Mouse (Mus musculus): Measurements from ENCODE around the gene Eef1g. TPM values are rescaled to one million over a fixed set of nuclear protein-coding genes. Genes with fewer than 3 reads are reported as not detected.
"Not testable (repeated sequence)": the region's sequence is repeated elsewhere in the genome, so short reads cannot be mapped to it uniquely, and the experiment has no call there.

The Eef1g gene
- total and polyA plus RNA-seq, 3 experiments = 90.8 to 355 (median 331) TPM

DNA sequence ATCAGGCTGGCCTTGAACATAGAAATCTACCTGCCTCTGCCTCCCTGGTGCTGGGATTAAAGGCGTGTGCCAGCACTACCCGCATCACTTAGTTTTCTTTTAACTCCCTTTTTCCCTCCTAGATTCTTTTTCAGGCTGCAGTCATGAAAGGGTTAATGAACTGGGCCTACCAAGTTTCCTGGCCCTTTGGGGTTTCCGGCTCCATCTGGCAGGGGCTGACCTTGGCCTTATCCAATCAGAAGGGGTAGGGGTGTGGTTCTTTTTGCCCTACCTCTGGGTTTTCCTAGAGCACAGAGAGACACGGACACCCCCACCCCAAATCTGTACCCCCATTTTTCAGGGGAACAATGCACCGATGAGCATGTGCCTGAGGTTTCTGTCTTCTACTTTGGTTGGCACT lies 22.1 kb upstream of the Eef1g start:
- DNase-seq = peak; percentile 85

DNA sequence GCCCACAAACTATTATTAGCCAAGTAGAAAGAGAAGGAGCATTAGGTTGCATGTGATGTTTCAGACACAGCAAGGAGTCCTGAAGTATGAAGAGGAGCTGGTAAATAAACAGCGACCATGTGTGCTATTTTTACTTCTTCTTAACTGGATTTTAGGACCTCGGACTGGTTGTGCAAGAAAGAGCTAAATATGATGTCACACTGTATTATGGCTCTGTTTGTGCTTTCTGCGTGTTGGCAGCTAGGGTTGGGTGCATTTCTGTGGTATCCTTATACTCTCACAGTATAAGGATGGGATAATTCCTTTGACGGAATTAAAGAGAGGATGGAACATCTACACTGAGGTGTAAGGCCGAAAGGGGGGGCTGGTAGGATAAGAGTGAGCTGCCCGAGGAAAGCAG lies 21.6 kb upstream of the Eef1g start:
- no peak for DNase-seq

DNA sequence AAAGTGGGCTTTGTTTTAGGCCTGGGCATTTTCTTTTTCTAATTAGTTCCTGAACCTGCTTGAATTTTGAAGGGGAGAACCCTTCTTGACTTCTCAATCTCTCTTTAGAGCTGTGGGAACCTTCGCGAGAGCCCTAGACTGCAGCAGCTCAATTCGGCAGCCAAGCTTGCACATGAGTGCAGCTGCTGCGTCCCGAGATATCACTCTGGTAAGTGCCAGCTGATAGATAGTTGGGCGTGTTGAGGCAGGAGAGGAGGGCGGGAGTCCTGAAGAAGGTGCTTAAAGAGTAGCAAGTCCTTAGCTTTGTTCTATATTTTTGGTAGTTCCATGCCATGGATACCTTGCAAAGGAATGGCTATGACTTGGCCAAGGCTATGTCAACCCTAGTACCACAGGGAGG lies 19.9 kb upstream of the Eef1g start:
- DNase-seq = no peak

DNA sequence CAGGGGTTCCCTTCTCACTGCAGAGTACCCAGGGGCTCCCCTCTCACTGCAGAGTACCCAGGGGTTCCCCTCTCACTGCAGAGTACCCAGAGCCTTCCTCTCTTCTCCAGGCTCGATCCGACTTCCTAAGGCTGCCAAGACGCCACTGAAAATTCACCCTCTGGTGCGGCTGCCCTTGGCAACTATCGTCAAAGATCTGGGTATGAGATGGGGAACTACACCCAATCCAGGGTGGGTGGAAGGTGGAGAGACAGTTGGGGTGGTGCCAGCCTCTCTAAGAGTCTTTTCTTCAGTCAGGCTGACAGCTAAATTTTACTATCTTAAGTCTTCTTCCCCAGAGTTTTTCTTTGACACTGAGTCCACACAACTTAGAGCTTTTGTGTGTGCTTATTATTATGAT lies 16.7 kb upstream of the Eef1g start:
- DNase-seq = no peak

DNA sequence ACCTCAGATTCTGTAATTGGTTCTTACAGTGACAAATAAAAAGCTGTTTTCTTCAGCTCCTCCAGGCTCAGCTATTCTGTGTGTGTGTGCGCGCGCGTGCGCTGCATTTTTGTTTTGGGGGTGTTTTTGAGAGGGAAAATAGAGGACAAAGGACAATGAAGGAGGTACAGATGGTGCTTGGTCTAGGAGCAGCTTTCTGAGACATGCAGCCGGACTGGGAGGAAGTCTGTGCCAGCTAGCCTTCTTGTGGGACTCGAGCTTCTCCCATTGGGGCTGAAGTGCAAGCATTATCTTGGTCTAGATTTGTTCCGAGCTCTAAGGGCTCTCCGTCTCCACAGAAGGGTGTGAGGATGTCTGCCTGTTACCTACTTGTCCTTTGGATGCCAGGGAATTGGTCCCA lies 14.6 kb upstream of the Eef1g start:
- no peak for DNase-seq

DNA sequence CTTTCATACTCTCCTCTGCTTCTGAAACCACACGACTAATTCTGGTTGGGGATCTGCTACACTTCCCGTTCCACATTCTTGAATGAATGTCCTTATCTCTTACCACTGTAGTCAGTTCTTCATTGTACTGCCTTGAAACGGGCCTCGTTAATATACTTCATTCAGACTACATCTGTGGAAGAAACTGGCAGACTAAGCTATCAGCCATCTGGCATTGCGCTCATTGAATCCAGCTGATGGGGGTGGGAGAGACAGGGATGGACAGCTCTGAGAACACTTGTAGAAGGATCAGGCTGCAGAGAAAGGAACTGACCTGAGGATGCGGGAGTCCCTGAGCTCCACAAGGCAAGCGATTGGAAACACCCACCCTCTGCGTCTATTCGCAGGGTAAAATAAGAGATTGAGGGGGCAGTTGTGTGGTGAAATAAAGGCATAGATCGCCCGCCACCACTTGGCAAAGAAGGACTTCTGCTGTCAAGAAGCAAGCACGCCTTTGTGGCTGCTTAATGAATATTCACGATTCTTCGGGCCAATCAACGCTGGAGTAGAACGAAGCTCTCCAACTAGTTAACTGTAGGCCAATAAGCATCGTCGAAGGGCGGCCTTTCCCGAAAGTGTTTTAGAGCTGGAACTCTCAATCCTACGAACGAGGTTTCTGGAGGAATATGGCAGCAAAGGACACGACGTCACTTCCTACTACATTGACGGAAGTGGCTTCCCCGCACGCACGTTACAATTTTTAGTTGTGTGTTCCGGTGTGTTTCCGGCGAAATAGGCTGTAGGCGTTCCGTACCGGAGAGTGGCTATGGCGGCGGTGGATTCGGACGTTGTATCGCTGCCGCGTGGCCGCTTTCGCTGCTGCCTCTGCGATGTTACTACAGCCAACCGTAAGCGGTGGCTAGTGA lies 13.5 kb upstream of the Eef1g start, which contains the start of gene Tut1:
TSS of gene Tut1 (plus strand) at position 713 of the 905 bp plus-strand sequence.
- peak; percentile 93 for DNase-seq

DNA sequence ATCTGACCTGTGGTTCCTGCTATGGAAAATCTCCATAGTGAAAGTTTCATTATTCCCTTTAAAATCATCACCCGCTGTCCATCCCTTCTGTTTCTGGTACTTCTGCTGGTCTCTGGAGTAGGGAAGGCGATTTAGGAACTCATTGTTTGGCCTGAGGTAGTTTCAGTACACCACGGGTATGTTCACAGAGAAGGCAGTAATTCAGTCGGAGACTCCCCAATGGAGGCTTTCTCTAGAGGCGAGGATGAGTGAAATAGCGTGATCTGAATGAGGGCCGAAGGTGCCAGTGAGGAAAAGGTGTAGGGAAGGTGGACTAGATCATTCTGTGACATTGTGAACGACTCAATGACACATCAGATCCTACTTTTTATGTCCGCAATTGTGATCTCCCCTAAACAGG lies 12.7 kb upstream of the Eef1g start:
- DNase-seq = no peak

DNA sequence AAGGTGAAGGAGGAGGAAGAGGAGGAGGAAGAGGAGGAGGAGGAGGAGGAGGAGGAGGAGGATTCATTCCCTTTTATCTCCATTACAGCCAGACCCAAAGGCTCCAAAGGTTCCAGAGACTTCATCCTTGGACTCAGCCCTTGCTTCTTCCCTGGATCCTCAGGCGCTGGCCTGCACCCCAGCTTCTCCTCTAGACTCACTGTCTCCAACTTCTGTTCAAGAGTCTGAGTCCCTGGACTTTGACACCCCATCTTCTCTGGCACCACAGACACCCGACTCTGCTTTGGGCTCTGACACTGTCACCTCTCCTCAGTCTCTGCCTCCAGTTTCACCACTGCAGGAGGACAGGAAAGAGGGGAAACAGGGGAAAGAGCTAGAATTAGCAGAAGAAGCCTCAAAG lies 4.6 kb upstream of the Eef1g start:
- no peak for DNase-seq

DNA sequence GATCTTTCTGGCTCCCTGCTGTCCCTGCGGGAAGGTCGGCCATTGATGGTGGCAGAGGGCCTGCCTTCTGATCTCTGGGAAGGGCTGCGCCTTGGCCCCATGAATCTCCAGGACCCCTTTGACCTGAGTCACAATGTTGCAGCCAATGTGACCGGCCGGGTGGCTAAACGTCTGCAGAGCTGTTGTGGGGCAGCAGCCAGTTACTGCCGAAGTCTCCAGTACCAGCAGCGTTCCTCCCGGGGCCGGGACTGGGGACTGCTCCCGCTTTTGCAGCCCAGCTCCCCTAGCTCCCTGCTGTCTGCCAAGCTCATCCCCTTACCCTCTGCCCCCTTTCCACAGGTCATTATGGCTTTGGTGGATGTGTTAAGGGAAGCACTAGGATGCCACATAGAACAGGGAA lies 1.8 kb upstream of the Eef1g start:
- DNase-seq = no peak

DNA sequence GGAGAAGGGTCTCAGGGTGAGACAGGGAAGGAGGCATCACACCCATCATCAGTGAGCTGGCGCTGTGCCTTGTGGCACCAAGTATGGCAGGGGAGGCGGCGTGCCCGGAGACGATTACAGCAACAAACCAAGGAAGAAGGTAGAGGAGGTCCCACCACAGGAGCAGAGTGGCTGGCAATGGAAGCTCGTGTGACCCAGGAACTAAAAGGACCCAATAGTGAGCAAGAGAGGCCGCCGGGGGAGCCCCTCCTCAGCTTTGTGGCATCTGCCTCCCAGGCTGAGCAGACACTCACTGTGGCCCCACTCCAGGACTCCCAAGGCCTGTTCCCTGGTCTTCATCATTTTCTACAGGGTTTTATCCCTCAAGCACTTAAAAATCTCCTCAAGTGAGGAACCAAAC lies 1.1 kb upstream of the Eef1g start:
- peak; percentile 31 for DNase-seq

DNA sequence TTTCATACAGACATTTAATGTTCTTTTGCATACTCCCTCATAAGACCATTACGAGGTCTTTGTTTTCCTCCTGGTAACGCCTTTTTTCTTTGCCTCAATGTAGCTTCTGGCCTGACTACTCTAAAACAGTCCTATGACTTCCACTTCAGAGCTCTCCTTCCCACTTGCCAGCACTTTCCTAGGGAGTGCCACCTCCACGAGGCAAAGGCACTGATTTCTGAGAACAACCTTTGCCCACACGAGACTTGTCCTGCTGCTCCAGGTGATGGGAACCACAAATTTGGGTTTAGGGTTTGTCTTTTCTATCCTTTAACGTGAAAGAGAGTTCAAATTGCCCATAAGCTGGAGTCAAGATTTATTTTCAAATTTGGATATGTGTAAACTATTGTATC lies 647 bp upstream of the Eef1g start:
- DNase-seq = no peak

DNA sequence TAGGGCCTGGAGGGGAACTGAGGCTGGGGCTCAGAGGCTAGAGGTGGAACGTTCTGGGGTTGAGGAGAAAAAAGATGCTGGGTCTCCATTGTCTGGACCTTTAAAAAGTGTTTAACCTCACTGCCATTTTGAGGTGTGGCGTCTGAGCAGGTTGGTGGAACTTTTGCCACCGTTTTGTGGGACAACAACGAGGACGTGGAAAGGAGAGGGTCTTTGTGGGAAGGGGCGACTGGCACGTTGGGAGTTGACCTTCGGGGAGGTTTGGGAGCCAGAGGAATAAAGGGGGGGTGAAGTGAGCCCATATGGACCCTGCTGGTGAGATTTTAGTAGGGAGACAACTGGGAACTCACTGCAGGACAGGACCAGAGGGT lies 517 bp downstream of the Eef1g start:
- DNase-seq = no peak

DNA sequence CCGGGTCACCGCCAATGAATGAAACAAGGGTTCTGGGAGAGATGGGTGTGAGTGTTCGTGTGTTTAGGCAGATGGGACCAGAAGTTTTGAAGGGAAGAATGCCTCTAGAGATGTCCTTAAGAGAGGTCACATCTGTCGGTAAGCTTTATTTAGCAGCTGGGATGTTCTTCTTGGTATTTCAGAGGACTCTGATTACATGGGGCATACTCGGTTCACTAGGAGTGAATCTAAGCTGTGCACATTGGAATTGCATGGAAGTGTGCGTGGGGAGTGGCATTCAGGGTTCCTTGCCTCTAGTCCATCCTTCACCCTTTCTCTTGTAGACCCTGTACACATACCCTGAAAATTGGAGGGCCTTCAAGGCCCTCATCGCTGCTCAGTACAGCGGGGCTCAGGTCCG lies 1.1 kb downstream of the Eef1g start:
- no peak for DNase-seq

DNA sequence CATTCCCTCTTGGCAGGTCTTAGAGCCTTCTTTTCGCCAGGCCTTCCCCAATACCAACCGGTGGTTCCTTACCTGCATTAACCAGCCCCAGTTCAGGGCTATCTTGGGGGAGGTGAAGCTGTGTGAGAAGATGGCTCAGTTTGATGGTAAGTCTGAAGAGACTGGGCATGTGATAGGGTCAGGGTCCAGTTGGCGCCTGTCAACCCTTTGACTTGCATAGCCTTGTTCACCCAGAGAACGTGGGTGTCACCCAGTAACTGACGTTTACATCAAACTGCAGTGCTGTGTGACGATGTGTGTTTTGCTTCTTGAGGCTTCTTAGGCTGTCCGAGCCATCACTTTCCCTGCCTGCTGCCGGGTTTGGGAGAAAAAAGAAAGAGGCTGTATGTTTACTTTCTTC lies 5.7 kb downstream of the Eef1g start:
- not testable (repeated sequence) for DNase-seq

DNA sequence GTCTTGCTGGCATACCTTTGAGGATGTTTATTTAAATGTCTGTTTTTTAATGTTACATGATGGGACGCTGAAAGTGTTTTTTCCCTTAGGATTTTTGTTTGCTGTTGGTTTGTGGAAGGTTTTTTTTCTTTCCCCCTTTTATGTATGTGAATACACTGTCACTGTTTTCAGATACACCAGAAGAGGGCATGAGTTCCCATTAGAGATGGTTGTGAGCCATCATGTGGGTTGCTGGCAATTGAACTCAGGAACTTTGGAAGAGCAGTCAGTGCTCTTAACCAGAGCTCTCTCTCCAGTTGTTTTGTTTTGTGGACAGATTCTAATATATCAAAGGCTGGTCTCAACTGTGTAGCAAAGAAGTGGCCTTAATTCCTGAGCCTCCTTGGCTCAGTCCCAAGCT lies 7.8 kb downstream of the Eef1g start:
- DNase-seq = no peak

DNA sequence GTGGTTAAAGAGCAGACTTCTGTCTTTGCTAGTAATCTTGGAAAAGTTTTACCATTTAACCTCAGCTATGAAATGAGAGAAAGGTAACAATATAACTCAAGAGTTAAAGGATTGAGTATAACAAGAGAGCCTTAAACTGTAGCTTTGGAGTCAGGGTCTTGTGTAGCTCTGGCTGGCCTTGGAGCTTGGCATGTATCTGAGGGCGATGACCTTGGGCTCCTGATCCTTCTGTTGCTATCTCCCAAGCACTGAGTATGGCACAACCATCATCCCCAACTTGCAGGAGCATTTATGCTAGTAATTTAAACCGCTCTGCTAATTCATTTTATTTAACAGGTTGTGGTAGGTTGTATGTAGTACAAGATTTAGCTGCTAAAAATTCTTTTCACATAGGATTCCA lies 8.7 kb downstream of the Eef1g start:
- DNase-seq = peak; percentile 56

DNA sequence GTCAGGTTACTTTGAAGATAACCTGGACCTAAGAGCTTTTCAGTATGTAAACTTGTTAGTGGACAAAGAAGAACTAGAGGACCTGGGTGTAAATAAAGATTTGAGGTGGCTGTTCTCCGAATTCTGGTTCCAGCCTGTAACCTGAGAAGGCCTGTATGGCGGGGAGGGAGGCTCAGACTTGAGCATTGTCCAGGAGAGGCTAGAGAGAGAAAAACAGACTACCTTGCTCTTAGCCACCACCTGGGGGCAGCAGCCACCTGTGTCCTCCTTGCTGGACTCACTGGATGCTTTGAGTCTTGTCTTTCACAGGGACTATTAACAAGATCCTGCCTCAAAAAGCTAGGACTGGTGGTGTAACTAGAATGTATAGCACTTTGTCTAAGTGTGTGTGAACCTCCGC lies 9.7 kb downstream of the Eef1g start:
- DNase-seq = peak; percentile 54

DNA sequence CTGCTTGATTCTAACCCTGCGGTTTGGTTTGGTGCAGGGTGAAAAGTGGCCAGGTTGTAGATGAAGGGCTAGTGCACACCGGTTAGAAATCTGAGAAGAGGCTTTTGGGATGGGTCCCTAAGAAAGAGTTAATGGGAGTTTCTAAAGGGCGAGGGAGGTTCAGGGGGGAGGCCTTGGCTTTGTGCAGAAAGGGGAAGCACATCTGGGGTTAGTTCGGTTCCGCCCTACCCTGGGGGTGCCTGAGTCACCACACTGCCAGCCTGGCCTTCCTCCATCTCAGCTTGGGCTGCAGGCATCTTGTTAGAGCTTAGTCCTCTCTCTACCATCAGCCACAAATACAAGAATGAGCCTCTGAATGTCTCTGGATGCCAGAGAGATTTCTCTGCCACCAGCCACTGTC lies 13.9 kb downstream of the Eef1g start:
- DNase-seq = peak; percentile 44

DNA sequence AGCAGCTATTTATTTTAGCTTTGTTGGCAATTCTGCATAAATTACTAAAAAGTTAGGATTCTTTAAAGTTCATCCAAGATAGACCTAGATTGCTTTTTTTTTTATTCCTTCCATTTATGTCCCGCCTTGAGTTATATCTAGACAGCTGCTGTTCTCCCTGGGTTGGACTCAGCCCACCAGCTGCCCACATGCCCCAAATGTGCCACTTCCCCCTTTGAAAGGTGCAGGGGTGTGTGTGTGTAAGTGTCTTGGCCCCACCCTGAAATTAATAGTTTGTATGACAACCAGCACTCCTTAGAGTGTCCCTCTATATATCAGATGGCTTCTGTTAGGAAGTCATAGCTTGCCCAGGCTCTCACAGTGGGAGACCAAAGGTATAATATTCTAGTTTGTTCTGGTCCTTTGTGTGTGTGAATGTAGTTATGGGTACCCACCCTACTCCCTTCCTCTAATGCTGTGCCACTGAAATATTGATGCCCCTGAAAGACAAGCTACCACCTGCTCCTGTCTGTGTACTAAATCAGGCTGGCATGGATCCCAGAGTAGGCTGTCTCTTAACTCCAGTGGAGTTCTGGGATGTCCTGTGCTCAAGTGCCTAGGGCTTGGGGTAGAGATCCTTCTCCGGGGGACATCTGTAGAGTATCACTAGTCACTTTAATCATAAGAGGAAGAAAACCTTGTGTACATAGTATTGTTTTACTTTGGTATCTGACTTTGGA lies 14.8 kb downstream of the Eef1g start:
- DNase-seq = no peak

DNA sequence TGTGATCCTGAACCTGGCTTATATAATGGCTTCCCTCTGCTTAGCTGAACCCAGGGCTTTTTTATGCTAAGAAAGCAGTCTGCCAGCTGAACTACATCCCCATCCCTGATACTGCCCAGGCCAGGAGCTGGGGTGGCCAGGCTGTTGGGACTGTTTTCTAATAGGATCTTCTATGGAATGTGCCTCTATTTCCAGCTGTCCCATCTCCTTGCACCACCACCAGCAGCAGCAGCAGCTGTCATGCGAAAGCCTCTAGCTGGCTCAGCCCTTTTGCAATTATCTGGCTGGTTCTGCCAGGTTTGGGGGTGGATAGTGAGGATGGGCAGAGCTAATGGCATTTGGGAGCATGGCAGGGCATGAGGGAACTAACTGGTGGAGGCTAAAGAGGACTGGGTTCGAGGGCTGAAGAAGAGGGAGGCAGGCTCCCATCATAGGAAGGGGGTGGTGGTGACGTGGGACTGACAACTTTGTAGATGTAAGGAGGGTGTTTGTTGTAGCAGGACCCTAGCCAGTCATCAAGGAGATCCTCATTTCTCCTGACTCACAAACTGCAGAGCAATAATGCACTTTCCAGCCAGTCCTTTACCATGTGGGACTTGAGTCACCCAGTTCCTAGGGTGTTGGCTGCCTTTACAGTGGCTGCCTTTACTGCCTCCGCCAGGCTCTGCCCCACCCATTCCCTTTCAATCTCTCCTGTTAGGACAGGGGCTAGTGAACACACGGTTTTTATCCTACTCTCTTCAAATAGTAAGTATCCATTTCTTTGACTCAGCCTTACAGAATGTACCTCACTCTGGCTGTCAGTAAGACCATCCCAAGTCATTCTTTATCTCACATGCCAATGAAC lies 15.7 kb downstream of the Eef1g start:
- peak; percentile 38 for DNase-seq

DNA sequence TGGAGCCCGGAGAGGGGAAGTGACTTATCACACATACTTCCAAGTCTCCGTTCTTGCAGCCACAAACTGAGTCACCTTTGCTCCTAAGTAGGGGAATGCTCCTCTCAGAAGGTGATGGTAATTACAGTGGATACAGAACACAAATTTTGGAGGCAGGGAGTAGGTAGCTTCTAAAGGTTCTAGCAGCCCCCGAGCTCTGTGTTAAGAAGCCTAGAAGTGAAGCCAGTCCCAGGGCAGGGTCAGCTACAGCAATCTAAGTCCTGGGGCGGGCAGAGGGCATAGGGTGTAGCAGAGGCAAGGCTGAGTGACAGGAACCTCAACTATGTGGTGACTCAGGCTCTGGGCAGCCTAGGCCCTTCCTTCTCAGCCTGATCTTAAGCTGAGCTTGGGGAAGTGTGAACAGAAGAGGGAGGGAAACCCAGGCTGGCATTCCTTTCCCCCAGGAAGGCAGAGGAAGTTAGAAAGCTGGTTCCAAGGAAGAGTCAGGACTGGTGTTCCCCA lies 16.4 kb downstream of the Eef1g start:
- peak; percentile 80 for DNase-seq

DNA sequence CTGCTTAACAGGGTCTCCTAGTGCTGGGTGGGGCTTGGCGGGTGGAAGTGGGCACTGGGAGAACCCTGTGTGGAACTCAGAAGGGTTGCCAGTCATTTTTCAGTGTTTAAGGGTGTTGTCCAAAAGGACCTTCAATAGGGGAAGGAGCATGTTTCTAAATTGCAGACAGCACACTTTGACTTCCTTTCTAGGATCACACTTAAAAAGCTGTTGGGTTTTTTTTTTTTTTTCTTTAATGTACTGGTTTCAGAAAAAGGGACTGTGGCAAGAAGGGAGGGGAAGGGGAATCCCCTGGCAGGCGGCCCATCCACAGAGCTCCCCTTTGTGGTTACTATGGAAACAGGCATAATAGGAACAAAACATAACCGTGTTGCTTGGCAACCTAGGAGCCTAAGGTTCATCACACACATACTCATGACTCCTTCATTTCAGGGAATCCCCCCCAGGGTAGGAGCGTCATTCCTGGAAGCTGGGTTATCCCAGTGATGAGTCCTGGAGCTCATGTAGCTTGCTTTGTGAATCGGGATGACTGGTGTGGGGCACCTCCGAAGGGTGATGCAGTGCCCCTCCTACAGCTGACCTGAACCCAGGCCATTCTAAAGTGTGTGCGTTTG lies 17.5 kb downstream of the Eef1g start:
- peak; percentile 63 for DNase-seq
